ENCODE assay signal across 18 mouse cellular contexts in the genomic region with DNA sequence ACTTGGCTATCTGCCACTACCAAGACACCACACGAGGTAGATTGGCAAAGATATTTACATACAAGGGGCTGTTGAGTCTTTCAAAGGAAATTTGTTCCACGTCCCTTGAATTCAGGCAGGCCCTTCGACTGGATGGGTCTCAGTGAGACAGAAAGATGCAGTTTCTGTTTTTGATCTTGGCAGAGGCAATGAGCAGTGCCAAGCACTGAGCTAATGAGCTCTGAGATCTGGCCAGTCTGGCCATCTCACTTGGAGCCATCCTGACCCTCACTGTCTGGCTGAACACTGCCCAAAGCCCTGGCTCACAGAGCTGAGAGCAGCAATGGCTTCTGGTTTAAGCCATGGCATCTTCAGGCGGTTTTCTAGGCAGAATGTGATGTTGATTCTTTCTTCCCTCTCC.
DNase-seq lines count a peak whose midpoint lies in the region; ATAC-seq and TF ChIP-seq lines count a peak whose summit lies in the region.
"Had no signal": no experiment of that assay in that cellular context is flagged by ENCODE, and none has a peak within 500 bp of the region (broad histone marks: within the 10 kb centered on the region; RNA-seq: fewer than 3 reads in every experiment).

No protein-coding gene starts in this region.

- no peaks in the 10 kb centered on the region for H3K27me3 ChIP-seq in hindbrain, embryonic 14.5 days (ENCODE audit: control insufficient read depth, insufficient read depth, low read length)
- H3K27me3 ChIP-seq in hindbrain, embryonic 12.5 days = no peaks in the 10 kb centered on the region
- no peaks in the 10 kb centered on the region for H3K27me3 ChIP-seq in cerebellum, adult 2 months (ENCODE audit: control insufficient read depth, insufficient read depth, low read length)
- H3K27me3 ChIP-seq in forebrain, embryonic 14.5 days (replicated peaks; ENCODE audit: control insufficient read depth, insufficient read depth, low read length) = no peaks in the 10 kb centered on the region
- no peaks in the 10 kb centered on the region; the same call in 1 of the 2 replicates for H3K27me3 ChIP-seq in liver, embryonic 12.5 days (replicated peaks)
- H3K27me3 ChIP-seq: limb, embryonic 15.5 days had no signal

- H3K4me2 ChIP-seq in hindbrain, embryonic 14.5 days (replicated peaks) = no peak overlapping the region
- H3K4me2 ChIP-seq in hindbrain, embryonic 12.5 days (replicated peaks) = no peak overlapping the region
- H3K4me2 ChIP-seq in forebrain, embryonic 14.5 days (ENCODE audit: low read length) = no peak overlapping the region
- H3K4me2 ChIP-seq in liver, embryonic 12.5 days = no peak overlapping the region
- H3K4me2 ChIP-seq: heart, embryonic 11.5 days; limb, embryonic 15.5 days had no signal

- H3K4me1 ChIP-seq in hindbrain, embryonic 14.5 days (replicated peaks; ENCODE audit: control insufficient read depth, insufficient read depth, low read length) = peaks cover 35% of the 10 kb centered on the region
- peaks cover 29% of the 10 kb centered on the region for H3K4me1 ChIP-seq in hindbrain, embryonic 12.5 days
- H3K4me1 ChIP-seq in cerebellum, adult 2 months (ENCODE audit: control insufficient read depth, insufficient read depth, low read length) = peaks cover 38% of the 10 kb centered on the region
- H3K4me1 ChIP-seq in forebrain, embryonic 14.5 days (ENCODE audit: control insufficient read depth, insufficient read depth, low read length) = peaks cover 40% of the 10 kb centered on the region
- peaks cover 24% of the 10 kb centered on the region for H3K4me1 ChIP-seq in liver, embryonic 12.5 days

- H3K36me3 ChIP-seq in hindbrain, embryonic 14.5 days (replicated peaks; ENCODE audit: control insufficient read depth, insufficient read depth) = no peaks in the 10 kb centered on the region
- no peaks in the 10 kb centered on the region for H3K36me3 ChIP-seq in hindbrain, embryonic 12.5 days
- no peaks in the 10 kb centered on the region for H3K36me3 ChIP-seq in forebrain, embryonic 14.5 days (ENCODE audit: control insufficient read depth, insufficient read depth, low read length)
- no peaks in the 10 kb centered on the region for H3K36me3 ChIP-seq in liver, embryonic 12.5 days
- H3K36me3 ChIP-seq: G1E; limb, embryonic 15.5 days had no signal

- H3K9me3 ChIP-seq in hindbrain, embryonic 14.5 days (ENCODE audit: control insufficient read depth, low read length) = no peaks in the 10 kb centered on the region
- H3K9me3 ChIP-seq in hindbrain, embryonic 12.5 days (replicated peaks) = no peaks in the 10 kb centered on the region
- no peaks in the 10 kb centered on the region for H3K9me3 ChIP-seq in forebrain, embryonic 14.5 days (replicated peaks; ENCODE audit: control insufficient read depth, low read length)
- no peaks in the 10 kb centered on the region for H3K9me3 ChIP-seq in liver, embryonic 12.5 days (replicated peaks)
- H3K9me3 ChIP-seq: G1E; limb, embryonic 15.5 days had no signal

- no peak for TF ChIP-seq POLR2A in cerebellum, adult 2 months (IDR thresholded peaks at IDR 0.05; ENCODE audit: borderline replicate concordance, insufficient read depth, low read length)

- WGBS in hindbrain, embryonic 14.5 days = 70% methylated on average over 4 of the region's 4 CpGs
- WGBS in hindbrain, embryonic 12.5 days = 71% methylated on average over 4 of the region's 4 CpGs
- 12% methylated on average over 4 of the region's 4 CpGs for WGBS in cerebellum, adult 2 months
- whole genome bisulfite sequencing in forebrain, embryonic 14.5 days = 54% methylated on average over 4 of the region's 4 CpGs
- WGBS in liver, embryonic 12.5 days (ENCODE audit: insufficient replicate concordance) = 47% methylated on average over 4 of the region's 4 CpGs

- H3K9ac ChIP-seq in hindbrain, embryonic 14.5 days = no peak overlapping the region
- H3K9ac ChIP-seq in hindbrain, embryonic 12.5 days = no peak overlapping the region
- no peak overlapping the region for H3K9ac ChIP-seq in forebrain, embryonic 14.5 days (ENCODE audit: low read length)
- H3K9ac ChIP-seq in liver, embryonic 12.5 days = no peak overlapping the region
- H3K9ac ChIP-seq: limb, embryonic 15.5 days had no signal

- TF ChIP-seq CTCF in cerebellum, adult 2 months (IDR thresholded peaks at IDR 0.05; ENCODE audit: borderline replicate concordance, insufficient read depth, low read depth, low read length) = no peak

- H3K27ac ChIP-seq in hindbrain, embryonic 14.5 days = peak overlapping the region; percentile 87
- no peak overlapping the region for H3K27ac ChIP-seq in hindbrain, embryonic 12.5 days
- H3K27ac ChIP-seq in cerebellum, adult 2 months (ENCODE audit: insufficient read depth, low read length) = peak overlapping the region; percentile 22; the same call in 1 of the 2 replicates
- peak overlapping the region; percentile 94; the same call in 1 of the 2 replicates for H3K27ac ChIP-seq in forebrain, embryonic 14.5 days (ENCODE audit: low read depth, low read length)
- no peak overlapping the region for H3K27ac ChIP-seq in liver, embryonic 12.5 days
- H3K27ac ChIP-seq: limb, embryonic 15.5 days; macrophage had no signal

- ATAC-seq in hindbrain, embryonic 14.5 days (ENCODE audit: low FRiP score) = no peak
- no peak for ATAC-seq in hindbrain, embryonic 12.5 days (ENCODE audit: low FRiP score)
- no peak for ATAC-seq in forebrain, embryonic 14.5 days
- ATAC-seq in liver, embryonic 12.5 days = no peak
- ATAC-seq: inflammation-experienced regulatory T-cells, adult 6 months had no signal

- no peak overlapping the region for H3K4me3 ChIP-seq in hindbrain, embryonic 14.5 days (replicated peaks; ENCODE audit: low read length)
- H3K4me3 ChIP-seq in hindbrain, embryonic 12.5 days = no peak overlapping the region
- H3K4me3 ChIP-seq in cerebellum, adult 2 months (replicated peaks; ENCODE audit: insufficient read depth, low read depth, low read length) = no peak overlapping the region
- H3K4me3 ChIP-seq in forebrain, embryonic 14.5 days (ENCODE audit: low read depth, low read length) = no peak overlapping the region
- H3K4me3 ChIP-seq in liver, embryonic 12.5 days = no peak overlapping the region
- H3K4me3 ChIP-seq: limb, embryonic 15.5 days had no signal

- no peak for DNase-seq in hindbrain, embryonic 14.5 days (ENCODE audit: low spot score)
- DNase-seq in brain, adult 2 months (ENCODE audit: low read depth, low spot score) = peak; percentile 93
- peak; percentile 71 to 88 for DNase-seq in cerebellum, adult 2 months
- peak; percentile 13 for DNase-seq in forebrain, embryonic 14.5 days (ENCODE audit: low spot score)
- no peak for DNase-seq in spleen, postnatal 10 days (ENCODE audit: low spot score in 2 of 2)
- DNase-seq in ovary, postnatal 36 days (ENCODE audit: low spot score) = no peak
- DNase-seq: adrenal gland, postnatal 10 days; gastrocnemius, postnatal 14 days; heart, postnatal 36 days; lung, adult 18-20 months; thymus, postnatal 14 days had no signal

Comparison
In these comparisons a context has a peak if more than half of its experiments do, and no peak if none do; other contexts are left out.
1. H3K27ac ChIP-seq: peak in hindbrain, embryonic 14.5 days (single experiment), cerebellum, adult 2 months (single experiment) and forebrain, embryonic 14.5 days (single experiment); none in hindbrain, embryonic 12.5 days (single experiment) and liver, embryonic 12.5 days (single experiment).
2. DNase-seq: peak in brain, adult 2 months (single experiment), cerebellum, adult 2 months (2 of 2) and forebrain, embryonic 14.5 days (single experiment); none in hindbrain, embryonic 14.5 days (single experiment), spleen, postnatal 10 days (0 of 2) and ovary, postnatal 36 days (single experiment).